Mouse (Mus musculus): ENCODE measurements around the gene Lhx9.

Gene Lhx9

GRCm38 (mm10) chr1:138839809-138840430, 8.5 kb downstream of the Lhx9 start:
- DNase-seq (ENCODE audit: low read depth, low spot score), result no peak

GRCm38 (mm10) chr1:138839291-138839690, 9.1 kb downstream of the Lhx9 start:
- no peak for DNase-seq (ENCODE audit: low read depth, low spot score)

- DNase-seq (ENCODE audit: low read depth, low spot score), result no peak
Measured at GRCm38 (mm10) chr1:138837786-138838743, 10.3 kb downstream of the Lhx9 start.

GRCm38 (mm10) chr1:138835355-138835900, 12.9 kb downstream of the Lhx9 start:
- DNase-seq (ENCODE audit: low read depth, low spot score), result peak; percentile 59

- DNase-seq (ENCODE audit: low read depth, low spot score), result peak; percentile 58
Measured at GRCm38 (mm10) chr1:138831309-138831708, 17.1 kb downstream of the Lhx9 start.

GRCm38 (mm10) chr1:138826841-138827240, 21.5 kb downstream of the Lhx9 start:
- no peak for DNase-seq (ENCODE audit: low read depth, low spot score)

- no peak for DNase-seq (ENCODE audit: low read depth, low spot score)
Measured at GRCm38 (mm10) chr1:138822985-138823322, 25.4 kb downstream of the Lhx9 start.

GRCm38 (mm10) chr1:138822255-138822984, 26.0 kb downstream of the Lhx9 start:
- DNase-seq (ENCODE audit: low read depth, low spot score), result peak; percentile 58

GRCm38 (mm10) chr1:138801732-138802131, 46.6 kb downstream of the Lhx9 start:
- no peak for DNase-seq (ENCODE audit: low read depth, low spot score)

GRCm38 (mm10) chr1:138801296-138801695, 47.1 kb downstream of the Lhx9 start:
- DNase-seq (ENCODE audit: low read depth, low spot score), result no peak

- no peak for DNase-seq (ENCODE audit: low read depth, low spot score)
Measured at GRCm38 (mm10) chr1:138799692-138800314, 48.6 kb downstream of the Lhx9 start.

- DNase-seq (ENCODE audit: low read depth, low spot score), result no peak
Measured at GRCm38 (mm10) chr1:138798110-138798509, 50.3 kb downstream of the Lhx9 start.

- peak; percentile 61 for DNase-seq (ENCODE audit: low read depth, low spot score)
Measured at GRCm38 (mm10) chr1:138785856-138786255, 62.5 kb downstream of the Lhx9 start.

GRCm38 (mm10) chr1:138784019-138784418, 64.4 kb downstream of the Lhx9 start:
- no peak for DNase-seq (ENCODE audit: low read depth, low spot score)

Data from CD4-positive helper T cell, adult 2 months (primary cell).